Mouse (Mus musculus) liver, embryonic 11.5 days (tissue): ENCODE measurements around the gene Sdk1. TPM values are rescaled to one million over a fixed set of nuclear protein-coding genes. Genes with fewer than 3 reads are reported as not detected.

ENCODE experiments used
- ATAC-seq: fragments of 200-750 bp; cut with Nextera tagmentation; replicated peaks from 2 replicates; pipeline ENCODE4 v1.8.0; 2017; ENCODE audit warnings: moderate number of reproducible peaks, mild to moderate bottlenecking, moderate TSS enrichment, moderate library complexity; ENCODE audit not compliant: low FRiP score
- DNase-seq: peaks from one replicate; pipeline ENCODE4 v3.0.0-alpha.2; 2017; ENCODE audit warnings: low spot score
- H3K27ac ChIP-seq: fragments of 300-500 bp; sonication (generic); 2 replicates; pipeline ENCODE4 v1.5.1; 2014; ENCODE audit warnings: mild to moderate bottlenecking, low read depth, low read length, control low read depth
- H3K27me3 ChIP-seq: fragments of 300-500 bp; sonication (generic); replicated peaks from 2 replicates; pipeline ENCODE4 v1.6.1; 2014; ENCODE audit warnings: low read length, mixed read lengths; ENCODE audit not compliant: control insufficient read depth, insufficient read depth
- H3K36me3 ChIP-seq: fragments of 300-500 bp; sonication (generic); 2 replicates; pipeline ENCODE4 v1.6.1; 2014; ENCODE audit warnings: mild to moderate bottlenecking, low read length, moderate library complexity, mixed read lengths; ENCODE audit not compliant: control insufficient read depth, insufficient read depth
- H3K4me1 ChIP-seq: fragments of 300-500 bp; sonication (generic); replicated peaks from 2 replicates; pipeline ENCODE4 v1.6.1; 2014; ENCODE audit warnings: low read length, mixed read lengths; ENCODE audit not compliant: control insufficient read depth, insufficient read depth
- H3K4me2 ChIP-seq: fragments of 300-500 bp; sonication (generic); 2 replicates; pipeline ENCODE4 v1.6.1; 2014; ENCODE audit warnings: mild to moderate bottlenecking, control low read depth, moderate library complexity
- H3K4me3 ChIP-seq: fragments of 300-500 bp; sonication (generic); 2 replicates; pipeline ENCODE4 v1.5.1; 2014; ENCODE audit warnings: low read depth, low read length, control low read depth
- H3K9ac ChIP-seq: fragments of 300-500 bp; sonication (generic); 2 replicates; pipeline ENCODE4 v1.6.1; 2014; ENCODE audit warnings: low read depth, low read length, control low read depth
- H3K9me3 ChIP-seq: fragments of 300-500 bp; sonication (generic); 2 replicates; pipeline ENCODE4 v1.6.1; 2016; ENCODE audit warnings: low read length, inconsistent platforms, mixed read lengths; ENCODE audit not compliant: control insufficient read depth
- WGBS: fragments of 180-500 bp; shearing (Covaris S2); extraction: QIAGEN DNeasy Blood & Tissue Kit; methylation state at CpG from one replicate; pipeline ENCODE4 v1.1.7; 2014; 5-methylcytosine and 5-hydroxymethylcytosine counted together
- polyA plus RNA-seq: library from polyadenylated mRNA; unstranded; fragments of >200 nt; fragmentation: Nextera tagmentation; extraction: Ambion mirVana; gene quantifications from 2 replicates; pipeline ENCODE4 v1.2.1, GENCODE M21; 2014

The Sdk1 gene
- polyA plus RNA-seq, 1 experiment from 2014 or later, result 0.53 TPM

DNA sequence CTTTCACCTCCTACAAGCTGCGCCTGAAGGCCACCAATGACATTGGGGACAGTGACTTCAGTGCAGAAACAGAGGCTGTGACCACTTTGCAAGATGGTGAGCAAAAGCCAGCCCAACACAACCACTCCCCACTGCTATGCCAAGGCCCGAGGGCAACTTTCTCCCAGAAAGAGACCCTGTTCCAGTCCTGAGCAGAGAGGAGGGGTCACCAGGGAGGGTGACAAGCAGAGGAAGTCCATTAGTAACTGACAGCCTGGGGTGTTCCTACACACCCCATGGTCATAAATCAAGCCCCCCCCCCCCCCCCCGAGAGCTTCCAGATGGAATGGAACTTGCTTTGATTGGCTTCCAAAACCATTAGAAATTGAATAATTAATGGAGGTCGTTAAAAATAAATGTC is 886.5 kb downstream of the Sdk1 start:
- H3K36me3 ChIP-seq, result no peaks in the 10 kb centered on the region; the same call in 1 of the 2 replicates
- H3K4me1 ChIP-seq, result no peaks in the 10 kb centered on the region
- no peak overlapping the region for H3K4me3 ChIP-seq
- ATAC-seq (no peak), DNase-seq (no peak)
- H3K9me3 ChIP-seq, result no peaks in the 10 kb centered on the region
- H3K27ac ChIP-seq, result no peak overlapping the region
- no peak overlapping the region for H3K4me2 ChIP-seq
- no peaks in the 10 kb centered on the region for H3K27me3 ChIP-seq
- 71% methylated on average over 4 of the region's 4 CpGs for WGBS
- H3K9ac ChIP-seq, result no peak overlapping the region

DNA sequence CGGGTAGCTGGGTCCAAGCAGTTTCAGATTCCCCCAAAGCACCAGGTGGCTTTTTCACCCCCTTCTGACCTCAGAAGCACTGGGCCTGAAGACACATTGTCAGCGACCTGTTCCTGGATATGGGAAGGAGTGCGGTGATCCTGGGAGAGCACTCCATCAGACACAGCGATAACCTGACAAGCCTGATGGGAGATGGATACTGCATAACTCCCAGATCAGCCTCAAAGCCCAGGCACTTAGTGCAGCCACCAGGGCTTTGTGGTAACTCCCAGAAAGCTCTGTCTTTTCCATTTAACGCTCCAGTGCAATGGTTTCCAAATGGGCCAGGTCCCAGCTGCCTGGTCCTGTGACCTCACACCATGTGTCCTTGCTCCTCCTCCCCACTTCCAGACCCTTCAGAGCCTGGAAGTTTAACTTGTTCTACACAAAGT is 886.9 kb downstream of the Sdk1 start:
- DNase-seq, result no peak
- 48% methylated on average over 5 of the region's 5 CpGs for WGBS
- H3K4me2 ChIP-seq, result no peak overlapping the region
- no peaks in the 10 kb centered on the region for H3K4me1 ChIP-seq
- no peak overlapping the region for H3K27ac ChIP-seq
- H3K9me3 ChIP-seq, result no peaks in the 10 kb centered on the region
- H3K27me3 ChIP-seq, result no peaks in the 10 kb centered on the region
- no peak overlapping the region for H3K9ac ChIP-seq
- no peak for ATAC-seq
- H3K36me3 ChIP-seq, result no peaks in the 10 kb centered on the region; the same call in 1 of the 2 replicates
- no peak overlapping the region for H3K4me3 ChIP-seq

DNA sequence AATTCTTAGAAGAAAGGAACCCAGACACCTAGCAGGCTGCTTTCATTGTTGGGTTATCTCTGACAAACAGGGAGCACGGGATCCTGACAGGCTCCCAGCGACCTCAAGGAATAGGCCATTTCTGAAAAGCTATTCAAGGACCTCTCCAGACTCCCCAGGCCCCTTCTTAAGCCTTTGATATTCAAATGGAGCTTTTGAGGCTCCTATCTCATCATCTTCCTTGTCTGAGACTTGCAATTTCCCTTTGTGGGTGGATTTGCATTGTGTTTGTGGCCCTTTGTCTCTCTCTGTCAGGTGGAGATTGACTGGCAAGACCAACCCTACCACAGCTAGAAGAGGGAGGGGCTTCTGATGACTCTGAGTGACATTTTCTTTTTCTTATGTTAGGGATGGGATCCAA is 888.7 kb downstream of the Sdk1 start:
- ATAC-seq, result no peak
- Histone ChIP-seq H3K27me3 (no peaks in the 10 kb centered on the region), H3K4me1 (no peaks in the 10 kb centered on the region), H3K36me3 (no peaks in the 10 kb centered on the region; the same call in 1 of the 2 replicates), H3K9ac (no peak overlapping the region), H3K9me3 (no peaks in the 10 kb centered on the region), H3K27ac (no peak overlapping the region), H3K4me3 (no peak overlapping the region), H3K4me2 (no peak overlapping the region)
- WGBS, result 8% methylated on average over 2 of the region's 2 CpGs
- DNase-seq, result no peak

DNA sequence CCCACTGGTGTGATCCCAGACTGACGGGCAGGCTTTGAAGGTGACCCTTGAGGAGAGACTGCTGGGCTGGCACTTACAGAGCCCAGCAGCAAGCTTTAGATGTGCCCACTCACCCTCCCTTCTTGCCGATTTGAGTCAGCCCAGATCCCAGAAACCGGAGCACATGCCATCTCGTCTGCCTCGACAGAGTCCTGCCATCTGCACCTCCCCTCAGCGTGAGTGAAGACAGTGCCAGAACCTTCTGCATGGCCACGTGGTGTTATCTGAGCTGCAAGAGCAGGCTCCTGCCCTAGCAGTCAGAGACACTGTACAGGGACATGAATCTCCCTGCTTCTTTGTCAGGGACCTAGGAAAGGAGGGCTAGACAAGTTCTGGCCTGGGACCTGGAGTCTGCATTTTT is 898.7 kb downstream of the Sdk1 start:
- no peaks in the 10 kb centered on the region for H3K4me1 ChIP-seq
- no peaks in the 10 kb centered on the region for H3K9me3 ChIP-seq
- WGBS, result 67% methylated on average over 7 of the region's 7 CpGs
- no peak for ATAC-seq
- H3K36me3 ChIP-seq, result no peaks in the 10 kb centered on the region
- no peak overlapping the region for H3K4me3 ChIP-seq
- H3K9ac ChIP-seq, result no peak overlapping the region
- H3K27me3 ChIP-seq, result no peaks in the 10 kb centered on the region
- no peak overlapping the region for H3K4me2 ChIP-seq
- no peak overlapping the region for H3K27ac ChIP-seq
- no peak for DNase-seq

DNA sequence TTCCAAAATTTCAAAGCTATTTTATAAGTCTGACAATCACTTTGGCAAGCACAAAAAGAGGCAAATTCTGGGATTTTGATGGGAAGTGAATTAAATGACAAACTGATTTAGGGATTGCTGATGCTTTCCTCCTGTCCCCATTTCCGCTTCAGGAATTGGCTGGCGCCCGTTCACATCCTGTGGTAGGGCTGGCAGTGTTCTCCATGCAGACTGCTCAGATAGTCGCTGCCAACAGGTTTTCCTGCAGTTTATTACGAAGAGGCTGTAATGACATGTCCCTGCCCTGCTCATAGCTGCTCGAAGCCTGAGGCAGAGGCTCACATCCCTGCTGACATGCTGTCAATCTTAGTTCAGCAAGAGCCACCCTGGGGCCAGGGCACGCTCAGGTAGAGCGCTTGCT is 908.3 kb downstream of the Sdk1 start:
- no peaks in the 10 kb centered on the region for H3K4me1 ChIP-seq
- H3K9ac ChIP-seq, result no peak overlapping the region
- DNase-seq (no peak), ATAC-seq (no peak)
- no peaks in the 10 kb centered on the region for H3K27me3 ChIP-seq
- no peaks in the 10 kb centered on the region for H3K36me3 ChIP-seq
- no peak overlapping the region for H3K27ac ChIP-seq
- WGBS, result 82% methylated on average over 8 of the region's 8 CpGs
- no peak overlapping the region for H3K4me2 ChIP-seq
- H3K9me3 ChIP-seq, result peaks cover 8% of the 10 kb centered on the region
- H3K4me3 ChIP-seq, result no peak overlapping the region

DNA sequence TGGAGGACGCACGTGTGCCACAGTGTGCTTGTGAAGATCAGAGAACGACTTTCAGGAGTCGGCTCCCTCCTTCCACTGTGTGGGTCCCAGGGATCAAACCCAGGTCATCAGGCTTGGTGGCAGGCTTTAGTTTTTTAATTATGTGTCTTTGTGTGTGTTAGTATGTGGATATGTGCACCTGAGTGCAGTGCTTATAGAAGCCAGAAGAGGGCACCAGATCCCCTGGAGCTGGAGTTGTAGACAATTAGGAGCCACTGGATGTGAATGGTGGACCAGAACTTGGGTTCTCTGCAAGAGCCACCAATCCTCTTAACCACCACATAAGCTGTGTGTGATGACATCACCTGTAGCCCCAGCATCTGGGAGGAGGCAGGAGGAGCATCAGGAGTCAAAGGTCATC is 909.5 kb downstream of the Sdk1 start:
- 93% methylated on average over 4 of the region's 4 CpGs for WGBS
- Histone ChIP-seq H3K9me3 (peaks cover 8% of the 10 kb centered on the region), H3K36me3 (no peaks in the 10 kb centered on the region), H3K27me3 (no peaks in the 10 kb centered on the region), H3K4me1 (no peaks in the 10 kb centered on the region), H3K4me2 (no peak overlapping the region), H3K9ac (no peak overlapping the region), H3K27ac (no peak overlapping the region), H3K4me3 (no peak overlapping the region)
- ATAC-seq, result no peak
- no peak for DNase-seq

DNA sequence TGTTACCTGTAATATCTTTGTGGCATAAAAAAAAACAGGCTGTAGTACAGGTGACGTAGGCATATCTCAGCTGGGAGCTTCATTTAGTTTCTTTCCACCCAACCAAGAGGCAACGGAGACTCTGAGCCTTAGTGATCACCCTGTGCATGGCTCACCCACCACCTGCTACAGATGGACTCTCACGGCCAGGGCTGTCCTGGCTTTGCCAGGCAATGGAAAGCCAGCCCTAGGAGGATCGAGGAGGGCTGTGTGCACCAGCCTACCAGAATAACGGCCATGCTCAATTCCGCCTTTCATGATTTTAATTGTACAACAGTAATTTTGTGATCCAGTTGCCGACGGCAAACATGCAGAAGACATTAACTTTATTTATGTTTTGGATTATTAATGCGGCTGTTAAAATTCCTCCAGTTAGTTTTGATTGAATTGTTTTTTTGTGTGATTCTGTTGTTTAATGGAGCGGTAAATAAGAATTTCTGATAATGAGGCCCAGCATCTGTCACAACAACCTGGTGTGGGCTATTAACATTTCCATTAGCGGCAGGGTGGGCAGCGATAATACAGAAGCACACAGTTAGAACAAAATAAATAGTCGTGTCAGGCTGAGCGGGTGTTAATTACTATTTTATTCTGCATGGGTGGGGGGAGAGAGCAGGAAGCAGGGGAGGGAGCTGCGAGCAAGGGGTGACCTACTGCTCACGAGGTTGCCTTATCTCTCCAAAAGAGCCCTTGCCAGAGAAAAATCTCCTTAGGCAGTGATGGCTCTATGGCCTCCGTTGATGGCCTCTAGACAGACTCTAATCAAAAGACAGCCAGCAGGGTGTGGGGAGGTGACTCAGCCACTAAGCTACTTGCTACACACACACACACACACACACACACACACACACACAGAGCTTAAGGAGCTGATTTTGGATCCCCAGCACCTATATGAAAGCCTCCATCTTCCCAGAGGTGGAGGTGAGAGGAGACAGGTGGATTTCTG is 915.9 kb downstream of the Sdk1 start:
- Histone ChIP-seq H3K9me3 (no peaks in the 10 kb centered on the region), H3K4me2 (no peak overlapping the region), H3K36me3 (no peaks in the 10 kb centered on the region), H3K9ac (no peak overlapping the region), H3K27ac (no peak overlapping the region), H3K4me3 (no peak overlapping the region), H3K4me1 (no peaks in the 10 kb centered on the region), H3K27me3 (no peaks in the 10 kb centered on the region)
- ATAC-seq (no peak), DNase-seq (no peak)
- WGBS, result 83% methylated on average over 17 of the region's 17 CpGs

DNA sequence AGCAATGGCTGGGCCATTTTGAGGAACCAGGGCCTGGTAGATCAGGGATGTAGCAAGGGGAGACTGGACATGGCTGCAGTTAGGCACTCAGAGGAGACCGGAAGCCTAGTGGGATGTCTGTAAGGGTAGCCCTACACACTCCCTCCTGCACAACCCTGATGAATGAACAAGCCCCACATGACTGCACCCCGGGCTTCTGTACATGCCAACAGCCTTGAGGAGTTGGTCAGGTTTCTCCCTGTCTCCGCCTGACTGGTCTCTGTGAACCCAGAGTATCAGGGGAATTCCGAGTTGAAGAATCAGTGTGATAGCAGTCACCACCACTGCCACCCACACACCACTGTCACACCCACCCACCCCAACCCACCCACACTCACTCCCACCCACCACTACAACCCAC is 922.2 kb downstream of the Sdk1 start:
- H3K36me3 ChIP-seq, result no peaks in the 10 kb centered on the region
- DNase-seq, result no peak
- H3K4me3 ChIP-seq, result no peak overlapping the region
- peaks cover 2% of the 10 kb centered on the region; the same call in 1 of the 2 replicates for H3K9me3 ChIP-seq
- no peak overlapping the region for H3K4me2 ChIP-seq
- H3K27ac ChIP-seq, result no peak overlapping the region
- H3K4me1 ChIP-seq, result no peaks in the 10 kb centered on the region
- no peak for ATAC-seq
- H3K27me3 ChIP-seq, result no peaks in the 10 kb centered on the region
- WGBS, result 83% methylated on average over 4 of the region's 4 CpGs
- H3K9ac ChIP-seq, result no peak overlapping the region

DNA sequence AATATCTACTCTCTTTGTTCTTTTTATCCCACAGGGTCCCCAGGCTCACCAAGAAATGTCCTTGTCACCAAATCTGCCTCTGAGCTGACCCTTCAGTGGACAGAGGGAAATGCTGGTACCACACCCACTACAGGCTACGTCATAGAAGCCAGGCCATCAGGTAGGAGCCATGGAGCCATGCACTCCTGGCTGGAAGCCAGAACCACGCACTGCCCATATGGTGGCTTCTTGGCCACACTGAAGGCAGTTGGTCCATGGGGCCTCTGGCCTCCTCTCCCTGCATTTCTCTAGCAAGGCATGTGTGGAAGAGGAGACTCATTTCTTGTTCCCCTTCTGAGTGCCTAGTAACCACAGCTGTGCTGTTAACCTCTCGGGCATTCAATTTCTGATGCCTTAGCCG is 932.3 kb downstream of the Sdk1 start:
- no peaks in the 10 kb centered on the region for H3K27me3 ChIP-seq
- H3K4me1 ChIP-seq, result no peaks in the 10 kb centered on the region
- ATAC-seq (no peak), DNase-seq (no peak)
- 82% methylated on average over 4 of the region's 4 CpGs for WGBS
- no peak overlapping the region for H3K27ac ChIP-seq
- no peaks in the 10 kb centered on the region for H3K9me3 ChIP-seq
- H3K4me2 ChIP-seq, result no peak overlapping the region
- H3K9ac ChIP-seq, result no peak overlapping the region
- H3K4me3 ChIP-seq, result no peak overlapping the region
- no peaks in the 10 kb centered on the region for H3K36me3 ChIP-seq
